Mouse (Mus musculus) heart, embryonic 10.5 days (tissue): Measurements from ENCODE around the gene Cers5. TPM values are rescaled to one million over a fixed set of nuclear protein-coding genes. Genes with fewer than 3 reads are reported as not detected.

Experiments
- DNase-seq: peaks from one replicate; pipeline ENCODE4 v3.0.0-alpha.2; 2017; ENCODE audit warnings: low spot score
- H3K27ac ChIP-seq: fragments of 300-500 bp; sonication (generic); 2 replicates; pipeline ENCODE4 v1.5.1; 2016; ENCODE audit warnings: mild to moderate bottlenecking
- H3K27me3 ChIP-seq: fragments of 300-500 bp; sonication (generic); 2 replicates; pipeline ENCODE4 v1.6.1; 2016; ENCODE audit warnings: mild to moderate bottlenecking; ENCODE audit not compliant: poor library complexity, insufficient read depth, severe bottlenecking
- H3K36me3 ChIP-seq: fragments of 300-500 bp; sonication (generic); 2 replicates; pipeline ENCODE4 v1.6.1; 2016; ENCODE audit warnings: mild to moderate bottlenecking, moderate library complexity
- H3K4me1 ChIP-seq: fragments of 300-500 bp; sonication (generic); 2 replicates; pipeline ENCODE4 v1.6.1; 2016; ENCODE audit warnings: mild to moderate bottlenecking
- H3K4me3 ChIP-seq: fragments of 300-500 bp; sonication (generic); 2 replicates; pipeline ENCODE4 v1.5.1; 2016; ENCODE audit warnings: mild to moderate bottlenecking, moderate library complexity
- H3K9me3 ChIP-seq: fragments of 300-500 bp; sonication (generic); 2 replicates; pipeline ENCODE4 v1.6.1; 2016; ENCODE audit warnings: mild to moderate bottlenecking, moderate library complexity
- WGBS: fragments of 180-500 bp; shearing (Covaris S2); methylation state at CpG from one replicate; pipeline ENCODE4 v1.1.7; 2016; 5-methylcytosine and 5-hydroxymethylcytosine counted together
- polyA plus RNA-seq: library from polyadenylated mRNA; unstranded; fragments of >200 nt; fragmentation: Nextera tagmentation; extraction: Ambion mirVana; gene quantifications from 2 replicates; pipeline ENCODE4 v1.2.1, GENCODE M21; 2016

The Cers5 gene
- polyA plus RNA-seq, 1 experiment from 2014 or later = 56.5 TPM

- WGBS = 10% methylated on average over 6 of the region's 6 CpGs
- Histone ChIP-seq H3K27ac (peak overlapping the region; percentile 72), H3K4me3 (peak overlapping the region; percentile 10; the same call in 1 of the 2 replicates), H3K27me3 (no peaks in the 10 kb centered on the region), H3K9me3 (no peaks in the 10 kb centered on the region), H3K36me3 (peaks cover 55% of the 10 kb centered on the region), H3K4me1 (peaks cover 41% of the 10 kb centered on the region)
- DNase-seq = no peak
Observed at GRCm38 (mm10) chr15:99803186-99803644, 30.5 kb upstream of the Cers5 start.

DNA sequence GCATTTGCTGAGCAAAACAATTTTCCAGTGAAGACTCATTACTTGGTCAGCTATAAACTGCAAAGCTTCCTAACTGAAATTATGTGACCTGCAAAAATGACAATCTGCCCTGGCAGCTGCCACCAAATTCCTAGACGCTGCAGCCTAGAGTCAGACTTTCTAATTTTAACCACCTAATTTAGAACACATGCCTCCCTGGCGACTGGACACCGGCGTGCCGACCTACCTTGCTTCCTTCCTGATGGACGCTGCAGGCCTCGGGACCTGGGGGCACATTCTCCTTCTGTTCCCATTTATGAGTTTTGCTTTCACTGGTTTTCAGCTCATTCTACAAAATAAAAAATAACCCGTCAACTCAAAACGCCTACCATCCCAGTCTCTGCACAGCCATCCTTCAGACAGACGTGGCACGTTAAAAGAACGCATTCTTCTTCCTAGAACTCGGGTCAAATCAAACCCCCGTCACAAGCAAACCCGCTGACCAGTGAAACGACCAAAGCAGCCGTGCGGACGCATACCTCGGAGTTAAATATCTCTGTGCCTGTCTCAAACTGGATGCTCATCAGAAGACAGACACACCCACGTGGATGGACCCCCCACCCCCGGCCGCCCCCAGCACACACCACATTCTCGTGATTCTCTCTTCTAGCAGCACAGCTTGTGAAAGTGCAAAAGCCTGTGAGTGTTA is 29.3 kb upstream of the Cers5 start:
- Histone ChIP-seq H3K27ac (peak overlapping the region; percentile 71), H3K9me3 (no peaks in the 10 kb centered on the region), H3K4me1 (peaks cover 32% of the 10 kb centered on the region), H3K27me3 (no peaks in the 10 kb centered on the region), H3K4me3 (peak overlapping the region; percentile 37), H3K36me3 (peaks cover 53% of the 10 kb centered on the region)
- no peak for DNase-seq
- WGBS = 40% methylated on average over 24 of the region's 24 CpGs

GRCm38 (mm10) chr15:99799706-99800105 is 27.0 kb upstream of the Cers5 start:
- peaks cover 29% of the 10 kb centered on the region for H3K4me1 ChIP-seq
- no peak for DNase-seq
- WGBS = 68% methylated on average over 6 of the region's 6 CpGs
- peaks cover 52% of the 10 kb centered on the region for H3K36me3 ChIP-seq
- H3K9me3 ChIP-seq = no peaks in the 10 kb centered on the region
- H3K4me3 ChIP-seq = no peak overlapping the region
- no peaks in the 10 kb centered on the region for H3K27me3 ChIP-seq
- no peak overlapping the region for H3K27ac ChIP-seq

DNA sequence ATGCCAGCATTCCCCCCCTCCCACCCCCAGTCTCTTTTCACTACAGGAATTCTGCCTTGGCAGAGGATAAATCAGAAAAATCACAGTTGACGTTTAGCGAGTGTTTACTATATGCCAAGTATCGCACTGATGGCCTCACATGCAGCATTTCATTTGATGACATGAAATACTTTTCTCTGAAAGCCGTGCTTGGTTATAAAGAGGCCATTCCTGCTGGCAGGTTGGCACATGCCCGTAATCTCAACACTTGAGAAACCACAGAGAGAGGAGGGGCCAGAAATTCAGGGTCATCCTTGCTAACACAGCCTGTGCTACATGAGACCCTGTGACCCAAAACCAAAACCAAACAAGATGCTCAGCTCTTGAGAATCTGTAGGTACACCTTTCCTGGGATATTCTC is 25.2 kb upstream of the Cers5 start:
- 85% methylated on average over 5 of the region's 5 CpGs for WGBS
- H3K4me1 ChIP-seq = peaks cover 18% of the 10 kb centered on the region
- H3K4me3 ChIP-seq = no peak overlapping the region
- no peaks in the 10 kb centered on the region for H3K9me3 ChIP-seq
- DNase-seq = no peak
- no peaks in the 10 kb centered on the region for H3K27me3 ChIP-seq
- no peak overlapping the region for H3K27ac ChIP-seq
- peaks cover 61% of the 10 kb centered on the region for H3K36me3 ChIP-seq

DNA sequence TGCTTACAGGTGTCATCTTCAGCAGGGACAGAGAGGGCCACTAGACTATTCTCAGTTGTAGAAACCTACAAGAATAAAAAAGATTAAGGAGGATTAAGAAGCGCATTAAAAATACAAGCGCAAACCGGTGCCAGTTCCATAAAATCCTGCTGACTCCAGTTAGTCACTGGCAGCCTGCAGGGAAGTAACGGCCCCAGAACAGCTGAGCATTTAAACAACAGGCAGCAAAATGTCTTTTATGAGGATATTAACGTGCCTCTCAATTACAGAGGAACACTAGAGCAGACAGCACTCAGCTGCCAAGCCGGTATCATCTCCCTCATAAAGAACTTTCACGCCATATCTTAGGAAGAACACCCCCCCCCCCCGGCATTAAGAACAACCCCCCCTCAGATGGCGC is 24.1 kb upstream of the Cers5 start:
- no peak for DNase-seq
- Histone ChIP-seq H3K9me3 (no peaks in the 10 kb centered on the region), H3K4me1 (peaks cover 8% of the 10 kb centered on the region; the same call in 1 of the 2 replicates), H3K27me3 (no peaks in the 10 kb centered on the region), H3K4me3 (no peak overlapping the region), H3K27ac (no peak overlapping the region), H3K36me3 (peaks cover 73% of the 10 kb centered on the region)
- 82% methylated on average over 9 of the region's 9 CpGs for WGBS

- H3K36me3 ChIP-seq = peaks cover 80% of the 10 kb centered on the region
- H3K27ac ChIP-seq = no peak overlapping the region
- H3K4me3 ChIP-seq = no peak overlapping the region
- DNase-seq = no peak
- no peaks in the 10 kb centered on the region for H3K9me3 ChIP-seq
- peaks cover 3% of the 10 kb centered on the region; the same call in 1 of the 2 replicates for H3K4me1 ChIP-seq
- 84% methylated on average over 3 of the region's 3 CpGs for WGBS
- no peaks in the 10 kb centered on the region for H3K27me3 ChIP-seq
Observed at GRCm38 (mm10) chr15:99796066-99796465, 23.4 kb upstream of the Cers5 start.

GRCm38 (mm10) chr15:99792221-99792815 is 19.6 kb upstream of the Cers5 start:
- H3K27ac ChIP-seq = no peak overlapping the region
- H3K27me3 ChIP-seq = no peaks in the 10 kb centered on the region
- H3K4me1 ChIP-seq = no peaks in the 10 kb centered on the region
- H3K9me3 ChIP-seq = no peaks in the 10 kb centered on the region
- no peak overlapping the region for H3K4me3 ChIP-seq
- no peak for DNase-seq
- WGBS = 92% methylated on average over 16 of the region's 16 CpGs
- H3K36me3 ChIP-seq = peaks cover 79% of the 10 kb centered on the region

- H3K36me3 ChIP-seq = peaks cover 82% of the 10 kb centered on the region
- H3K4me1 ChIP-seq = no peaks in the 10 kb centered on the region
- 80% methylated on average over 3 of the region's 3 CpGs for WGBS
- no peak overlapping the region for H3K4me3 ChIP-seq
- H3K27me3 ChIP-seq = no peaks in the 10 kb centered on the region
- H3K27ac ChIP-seq = no peak overlapping the region
- H3K9me3 ChIP-seq = no peaks in the 10 kb centered on the region
- DNase-seq = no peak
Observed at GRCm38 (mm10) chr15:99791003-99791402, 18.3 kb upstream of the Cers5 start.

- no peaks in the 10 kb centered on the region for H3K4me1 ChIP-seq
- 89% methylated on average over 6 of the region's 6 CpGs for WGBS
- no peak overlapping the region for H3K4me3 ChIP-seq
- no peak for DNase-seq
- no peaks in the 10 kb centered on the region for H3K27me3 ChIP-seq
- no peak overlapping the region for H3K27ac ChIP-seq
- H3K36me3 ChIP-seq = peaks cover 81% of the 10 kb centered on the region
- no peaks in the 10 kb centered on the region for H3K9me3 ChIP-seq
Observed at GRCm38 (mm10) chr15:99790464-99790863, 17.8 kb upstream of the Cers5 start.

DNA sequence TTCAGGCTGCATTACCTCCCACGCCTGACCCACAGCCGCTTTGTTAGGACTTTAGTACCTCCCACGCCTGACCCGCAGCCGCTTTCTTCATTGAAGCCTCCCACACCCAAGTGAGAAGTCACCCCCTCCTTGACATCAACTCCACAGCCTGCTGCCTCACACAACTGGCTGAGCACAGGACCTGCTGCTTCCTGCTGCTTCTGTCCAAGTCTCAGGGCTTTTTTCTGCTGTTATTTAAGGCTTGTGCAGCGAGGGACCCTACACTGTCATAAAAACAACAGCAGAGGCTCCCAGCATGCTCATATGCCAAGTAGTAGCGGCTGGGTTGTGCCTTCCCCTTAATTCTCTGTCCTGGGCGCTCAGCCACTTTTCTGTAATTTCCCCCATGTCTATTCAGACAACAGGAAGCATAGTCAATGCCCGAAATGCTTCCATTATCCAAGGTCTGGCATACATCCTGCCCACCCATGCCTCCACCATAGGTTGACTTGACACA is 15.0 kb upstream of the Cers5 start:
- Histone ChIP-seq H3K27me3 (no peaks in the 10 kb centered on the region), H3K9me3 (no peaks in the 10 kb centered on the region), H3K4me3 (no peak overlapping the region), H3K36me3 (peaks cover 78% of the 10 kb centered on the region), H3K4me1 (no peaks in the 10 kb centered on the region), H3K27ac (peak overlapping the region; percentile 47; the same call in 1 of the 2 replicates)
- DNase-seq = no peak
- WGBS = 76% methylated on average over 9 of the region's 9 CpGs

GRCm38 (mm10) chr15:99778677-99779335 is 6.1 kb upstream of the Cers5 start:
- H3K36me3 ChIP-seq = peaks cover 45% of the 10 kb centered on the region
- DNase-seq = no peak
- WGBS = 91% methylated on average over 16 of the region's 16 CpGs
- no peak overlapping the region for H3K27ac ChIP-seq
- no peak overlapping the region for H3K4me3 ChIP-seq
- H3K27me3 ChIP-seq = no peaks in the 10 kb centered on the region
- 0 out of 2 replicates have a peak, but pooled peaks cover 3% of the 10 kb centered on the region for H3K4me1 ChIP-seq
- no peaks in the 10 kb centered on the region for H3K9me3 ChIP-seq

DNA sequence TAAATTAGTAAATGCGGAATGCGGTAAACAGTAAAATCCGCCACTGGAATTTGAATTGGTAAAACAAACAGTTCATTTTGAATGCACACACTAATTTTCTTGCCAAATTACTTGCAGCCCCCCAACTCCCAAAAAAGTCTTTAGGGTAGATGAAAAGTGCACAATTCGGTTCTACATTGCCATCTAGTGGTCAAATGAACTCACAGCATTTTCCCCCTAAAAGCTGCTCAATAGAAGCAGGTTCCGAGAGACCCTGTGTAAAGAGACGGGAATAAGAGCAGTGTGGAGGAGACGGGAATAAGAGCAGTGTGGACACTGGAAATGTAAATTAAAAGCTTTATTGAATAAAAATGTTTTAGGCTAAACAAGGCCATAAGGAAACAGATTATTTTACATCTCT is 5.5 kb upstream of the Cers5 start:
- Histone ChIP-seq H3K4me3 (no peak overlapping the region), H3K4me1 (0 out of 2 replicates have a peak, but pooled peaks cover 3% of the 10 kb centered on the region), H3K27me3 (no peaks in the 10 kb centered on the region), H3K36me3 (peaks cover 38% of the 10 kb centered on the region), H3K9me3 (no peaks in the 10 kb centered on the region), H3K27ac (no peak overlapping the region)
- no peak for DNase-seq
- 31% methylated on average over 7 of the region's 7 CpGs for WGBS

DNA sequence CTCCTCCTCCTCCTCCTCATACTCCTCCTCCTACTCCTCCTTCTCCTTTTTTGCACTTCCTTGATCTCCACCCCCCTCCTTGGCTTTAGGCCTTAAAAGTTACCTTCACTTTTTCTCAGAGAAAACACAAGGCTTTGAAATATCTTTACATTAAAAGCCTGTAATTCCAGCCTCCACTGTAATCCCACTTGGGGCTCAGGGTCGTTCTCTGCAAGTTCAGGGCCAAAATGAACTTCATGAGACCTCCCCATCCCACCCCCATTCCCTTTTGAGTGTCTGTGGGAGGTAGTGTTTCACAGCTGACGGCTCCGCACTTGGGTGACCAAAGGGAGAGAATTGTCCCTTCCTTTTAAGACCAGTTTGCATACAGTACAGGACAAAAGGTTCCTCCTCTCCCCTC is 240 bp upstream of the Cers5 start:
- Histone ChIP-seq H3K4me3 (peak overlapping the region; percentile 94), H3K27ac (peak overlapping the region; percentile 92; the same call in 1 of the 2 replicates)
- 44% methylated on average over 3 of the region's 3 CpGs for WGBS

More for the DNA sequence above, 240 bp upstream of the Cers5 start:
- DNase-seq = no peak
- Histone ChIP-seq H3K9me3 (no peaks in the 10 kb centered on the region), H3K27me3 (no peaks in the 10 kb centered on the region), H3K4me1 (peaks cover 21% of the 10 kb centered on the region), H3K36me3 (no peaks in the 10 kb centered on the region; the same call in 1 of the 2 replicates)
